In the genomic region with DNA sequence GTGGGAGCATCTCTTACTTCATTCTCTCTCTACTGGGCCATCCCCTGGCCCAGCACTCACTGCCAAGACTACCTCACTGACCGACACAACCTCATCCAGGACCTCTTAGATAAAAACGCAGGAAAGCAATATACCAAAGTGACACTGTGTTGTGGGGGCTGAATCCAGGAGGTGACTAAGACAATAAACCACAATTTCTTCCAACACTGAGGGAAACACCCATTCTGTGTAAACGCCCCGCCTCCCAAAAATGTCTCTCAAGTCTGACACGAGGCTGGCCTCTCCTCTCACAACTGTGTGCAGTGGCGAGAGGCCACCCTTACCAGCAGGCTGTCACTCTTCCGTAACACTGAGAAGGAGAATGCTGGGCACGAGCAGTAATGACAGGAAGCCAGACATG, we compare ENCODE assay signal across 23 mouse cellular contexts. TPM values are rescaled to one million over a fixed set of nuclear protein-coding genes. Genes with fewer than 3 reads are reported as not detected.
"Had no signal": no experiment of that assay in that cellular context is flagged by ENCODE, and none has a peak within 500 bp of the region (broad histone marks: within the 10 kb centered on the region; RNA-seq: fewer than 3 reads in every experiment).

No protein-coding gene starts in this region.

- H3K36me3 ChIP-seq: heart, embryonic 13.5 days; heart, embryonic 15.5 days; hindbrain, embryonic 13.5 days; hindbrain, embryonic 15.5 days; liver, embryonic 12.5 days had no signal

- H3K27me3 ChIP-seq: heart, embryonic 15.5 days; hindbrain, embryonic 13.5 days; hindbrain, embryonic 15.5 days; limb, embryonic 12.5 days had no signal

- H3K4me3 ChIP-seq: heart, adult 2 months; heart, embryonic 13.5 days; heart, embryonic 15.5 days; hindbrain, embryonic 13.5 days; hindbrain, embryonic 15.5 days; layer of hippocampus, adult 2 months; left cerebral cortex, adult 2 months; limb, embryonic 10.5 days; limb, embryonic 12.5 days; liver, embryonic 12.5 days had no signal

- H3K27ac ChIP-seq: heart, adult 2 months; heart, embryonic 13.5 days; heart, embryonic 15.5 days; hindbrain, embryonic 13.5 days; hindbrain, embryonic 15.5 days; hindbrain, postnatal 0 days; layer of hippocampus, adult 2 months; left cerebral cortex, adult 2 months; limb, embryonic 10.5 days; limb, embryonic 12.5 days; liver, embryonic 12.5 days; liver, embryonic 14.5 days had no signal

- ATAC-seq: hindbrain, postnatal 0 days; intestine, postnatal 0 days; liver, embryonic 12.5 days had no signal

- DNase-seq: gastrocnemius, postnatal 10 days; gastrocnemius, postnatal 36 days; heart, adult 11 months; heart, adult 2 months; heart, postnatal 14 days; heart, postnatal 36 days; kidney, adult 18-20 months; kidney, adult 8-10 months; kidney, postnatal 10 days; kidney, postnatal 4 days had no signal

RNA-seq across cellular contexts. Expression of a gene that starts 19.6 kb away (rescaled TPM):
- total RNA-seq: liver, adult 2 months had no signal
